Mouse (Mus musculus) midbrain, embryonic 14.5 days (tissue): Measurements from ENCODE around the gene Thada. TPM values are rescaled to one million over a fixed set of nuclear protein-coding genes. Genes with fewer than 3 reads are reported as not detected.

Experiments used
- ATAC-seq: fragments of 200-750 bp; cut with Nextera tagmentation; 2 replicates; pipeline ENCODE4 v1.8.0; 2017; ENCODE audit warnings: moderate number of reproducible peaks, moderate library complexity; ENCODE audit not compliant: low FRiP score, low TSS enrichment
- DNase-seq: peaks from one replicate; pipeline ENCODE4 v3.0.0-alpha.2; 2015
- H3K27ac ChIP-seq: fragments of 300-500 bp; sonication (generic); replicated peaks from 2 replicates; pipeline ENCODE4 v1.5.1; 2014; ENCODE audit warnings: mild to moderate bottlenecking, low read depth, low read length, moderate library complexity
- H3K27me3 ChIP-seq: fragments of 300-500 bp; sonication (generic); 2 replicates; pipeline ENCODE4 v1.6.1; 2014; ENCODE audit warnings: low read length, control low read depth, mixed read lengths; ENCODE audit not compliant: control insufficient read depth, insufficient read depth
- H3K36me3 ChIP-seq: fragments of 300-500 bp; sonication (generic); 2 replicates; pipeline ENCODE4 v1.6.1; 2014; ENCODE audit warnings: low read length, control low read depth; ENCODE audit not compliant: control insufficient read depth, insufficient read depth
- H3K4me1 ChIP-seq: fragments of 300-500 bp; sonication (generic); 2 replicates; pipeline ENCODE4 v1.6.1; 2014; ENCODE audit warnings: mild to moderate bottlenecking, antibody characterized with exemption, low read length, control low read depth; ENCODE audit not compliant: control insufficient read depth, insufficient read depth
- H3K4me2 ChIP-seq: fragments of 300-500 bp; sonication (generic); 2 replicates; pipeline ENCODE4 v1.6.1; 2014; ENCODE audit warnings: mild to moderate bottlenecking, low read length, moderate library complexity
- H3K4me3 ChIP-seq: fragments of 300-500 bp; sonication (generic); replicated peaks from 2 replicates; pipeline ENCODE4 v1.5.1; 2014; ENCODE audit warnings: low read depth, low read length
- H3K9ac ChIP-seq: fragments of 300-500 bp; sonication (generic); replicated peaks from 2 replicates; pipeline ENCODE4 v1.6.1; 2014; ENCODE audit warnings: mild to moderate bottlenecking, low read length, moderate library complexity
- H3K9me3 ChIP-seq: fragments of 300-500 bp; sonication (generic); 2 replicates; pipeline ENCODE4 v1.6.1; 2016; ENCODE audit warnings: low read length, control low read depth, mixed read lengths; ENCODE audit not compliant: control insufficient read depth
- WGBS: fragments of 180-500 bp; shearing (Covaris S2); extraction: QIAGEN DNeasy Blood & Tissue Kit; methylation state at CpG from one replicate; pipeline ENCODE4 v1.1.7; 2014; 5-methylcytosine and 5-hydroxymethylcytosine counted together
- polyA plus RNA-seq: library from polyadenylated mRNA; unstranded; fragments of >200 nt; fragmentation: Nextera tagmentation; extraction: Ambion mirVana; gene quantifications from 2 replicates; pipeline ENCODE4 v1.2.1, GENCODE M21; 2014

Thada gene
- polyA plus RNA-seq, 1 experiment from 2014 or later: 9.5 TPM

- Histone ChIP-seq H3K4me3 (no peak overlapping the region), H3K4me1 (peaks cover 18% of the 10 kb centered on the region), H3K36me3 (no peaks in the 10 kb centered on the region), H3K27me3 (no peaks in the 10 kb centered on the region), H3K9me3 (no peaks in the 10 kb centered on the region), H3K27ac (no peak overlapping the region), H3K4me2 (no peak overlapping the region), H3K9ac (no peak overlapping the region)
- 12% methylated on average over 10 of the region's 10 CpGs for WGBS
- no peak for ATAC-seq
- DNase-seq: no peak
Measured at GRCm38 (mm10) chr17:84145826-84146287, 320.1 kb downstream of the Thada start.

- ATAC-seq: no peak
- Histone ChIP-seq H3K36me3 (no peaks in the 10 kb centered on the region), H3K27ac (no peak overlapping the region), H3K4me1 (peaks cover 18% of the 10 kb centered on the region), H3K27me3 (no peaks in the 10 kb centered on the region), H3K4me3 (no peak overlapping the region), H3K9ac (no peak overlapping the region), H3K4me2 (no peak overlapping the region), H3K9me3 (no peaks in the 10 kb centered on the region)
- no peak for DNase-seq
- 74% methylated on average over 5 of the region's 5 CpGs for WGBS
Measured at GRCm38 (mm10) chr17:84144762-84145599, 321.0 kb downstream of the Thada start.

- Histone ChIP-seq H3K4me1 (peaks cover 11% of the 10 kb centered on the region), H3K36me3 (no peaks in the 10 kb centered on the region), H3K9ac (no peak overlapping the region), H3K4me2 (no peak overlapping the region), H3K4me3 (no peak overlapping the region), H3K27me3 (no peaks in the 10 kb centered on the region), H3K9me3 (no peaks in the 10 kb centered on the region), H3K27ac (no peak overlapping the region)
- no peak for DNase-seq
- ATAC-seq: no peak
- 92% methylated on average over 3 of the region's 3 CpGs for WGBS
Measured at GRCm38 (mm10) chr17:84144130-84144529, 321.9 kb downstream of the Thada start.

- Histone ChIP-seq H3K9me3 (no peaks in the 10 kb centered on the region), H3K4me3 (no peak overlapping the region), H3K9ac (no peak overlapping the region; the same call in 1 of the 2 replicates), H3K27ac (no peak overlapping the region), H3K4me2 (no peak overlapping the region), H3K27me3 (no peaks in the 10 kb centered on the region), H3K4me1 (peaks cover 7% of the 10 kb centered on the region; the same call in 1 of the 2 replicates), H3K36me3 (no peaks in the 10 kb centered on the region)
- DNase-seq (no peak), ATAC-seq (no peak)
- 62% methylated on average over 12 of the region's 12 CpGs for WGBS
Measured at GRCm38 (mm10) chr17:84143219-84143844, 322.7 kb downstream of the Thada start.

GRCm38 (mm10) chr17:84141691-84142090, 324.3 kb downstream of the Thada start:
- no peak overlapping the region for H3K27ac ChIP-seq
- no peaks in the 10 kb centered on the region for H3K27me3 ChIP-seq
- no peak overlapping the region for H3K4me3 ChIP-seq
- no peak for ATAC-seq
- no peak overlapping the region for H3K4me2 ChIP-seq
- H3K4me1 ChIP-seq: peaks cover 7% of the 10 kb centered on the region; the same call in 1 of the 2 replicates
- no peaks in the 10 kb centered on the region for H3K36me3 ChIP-seq
- WGBS: 89% methylated on average over 6 of the region's 6 CpGs
- no peaks in the 10 kb centered on the region for H3K9me3 ChIP-seq
- H3K9ac ChIP-seq: no peak overlapping the region
- DNase-seq: no peak

- H3K9ac ChIP-seq: no peak overlapping the region
- ATAC-seq (no peak), DNase-seq (no peak)
- no peak overlapping the region for H3K4me3 ChIP-seq
- H3K27ac ChIP-seq: no peak overlapping the region
- no peaks in the 10 kb centered on the region for H3K9me3 ChIP-seq
- no peaks in the 10 kb centered on the region for H3K36me3 ChIP-seq
- no peak overlapping the region for H3K4me2 ChIP-seq
- H3K4me1 ChIP-seq: peaks cover 3% of the 10 kb centered on the region; the same call in 1 of the 2 replicates
- H3K27me3 ChIP-seq: no peaks in the 10 kb centered on the region
- WGBS: 83% methylated on average over 10 of the region's 10 CpGs
Measured at GRCm38 (mm10) chr17:84140822-84141507, 325.0 kb downstream of the Thada start.

Other genes with a start within 250 kb of the Thada start
- gene Plekhh2, start 45.7 kb upstream of the Thada start, polyA plus RNA-seq: 1.8 and 3.4 TPM in 2 replicates
- gene Dync2li1, start 160.3 kb upstream of the Thada start, polyA plus RNA-seq: 31.9 and 36.2 TPM in 2 replicates
- 0.09 TPM in 2 replicates for gene Abcg8, start 210.1 kb upstream of the Thada start, polyA plus RNA-seq
- 0.28 and 1.2 TPM in 2 replicates for gene Abcg5, start 216.8 kb upstream of the Thada start, polyA plus RNA-seq